Mouse (Mus musculus) MEL (cell line): ENCODE measurements at regions not wholly inside any gene's neighbourhood (a gene's known extent, or its start where the extent isn't known, plus 50 kb on each side); places are given as distances from the start of the nearest gene placed in this dataset.

ENCODE experiments used
- CTCF ChIP-seq, 3 experiments: IDR thresholded peaks in 2 of 3; conservative IDR thresholded peaks in 1 of 3; 2 replicates each; pipeline ENCODE4 v1.5.1; 2011 to 2012; ENCODE audit warnings: low read length in 3 of 3, low read depth in 2 of 3, mild to moderate bottlenecking in 2 of 3, improper control_type of control experiment in 1 of 3, inconsistent platforms in 1 of 3, mixed read lengths in 1 of 3, moderate library complexity in 1 of 3; ENCODE audit not compliant: control insufficient read depth in 1 of 3, insufficient read depth in 1 of 3, poor library complexity in 1 of 3, severe bottlenecking in 1 of 3
- E2F4 ChIP-seq: IDR thresholded peaks from 2 replicates; pipeline ENCODE4 v1.6.1; 2011; ENCODE audit warnings: low read depth, low read length, improper control_type of control experiment, borderline replicate concordance
- EP300 ChIP-seq, 2 experiments: IDR thresholded peaks; 2 replicates each; pipeline ENCODE4 v1.6.1; 2011; ENCODE audit warnings: improper control_type of control experiment in 2 of 2, low read length in 2 of 2, low read depth in 1 of 2, mild to moderate bottlenecking in 1 of 2
- ETS1 ChIP-seq: IDR thresholded peaks from 2 replicates; pipeline ENCODE4 v1.6.1; 2012; ENCODE audit warnings: low read depth, mild to moderate bottlenecking, inconsistent platforms, low read length, improper control_type of control experiment, moderate library complexity
- GATA1 ChIP-seq: IDR thresholded peaks from 2 replicates; pipeline ENCODE4 v1.6.1; 2011; ENCODE audit warnings: low read depth, low read length, improper control_type of control experiment
- MAZ ChIP-seq: IDR thresholded peaks from 2 replicates; pipeline ENCODE4 v1.6.1; 2012; ENCODE audit warnings: low read depth, mild to moderate bottlenecking, inconsistent platforms, low read length, improper control_type of control experiment
- MEF2A ChIP-seq: IDR thresholded peaks from 2 replicates; pipeline ENCODE4 v1.6.1; 2014; ENCODE audit warnings: low read depth, mild to moderate bottlenecking, inconsistent platforms, low read length, improper control_type of control experiment; ENCODE audit not compliant: poor library complexity, insufficient replicate concordance, severe bottlenecking; ENCODE audit errors: extremely low read depth
- MXI1 ChIP-seq: IDR thresholded peaks from 2 replicates; pipeline ENCODE4 v1.6.1; 2011; ENCODE audit warnings: mild to moderate bottlenecking, low read depth, low read length, improper control_type of control experiment
- POLR2A ChIP-seq, 2 experiments: IDR thresholded peaks; 2 replicates each; pipeline ENCODE4 v1.6.1; 2011 to 2012; ENCODE audit warnings: low read length in 2 of 2, mild to moderate bottlenecking in 2 of 2, control low read depth in 1 of 2, improper control_type of control experiment in 1 of 2, low read depth in 1 of 2, moderate library complexity in 1 of 2; ENCODE audit not compliant: control insufficient read depth in 1 of 2, insufficient read depth in 1 of 2, poor library complexity in 1 of 2
- RAD21 ChIP-seq: IDR thresholded peaks from 2 replicates; pipeline ENCODE4 v1.6.1; 2011; ENCODE audit warnings: mild to moderate bottlenecking, low read depth, low read length, improper control_type of control experiment
- ZC3H11A ChIP-seq: IDR thresholded peaks from 2 replicates; pipeline ENCODE4 v1.6.1; 2012; ENCODE audit warnings: low read depth, mild to moderate bottlenecking, inconsistent platforms, low read length, improper control_type of control experiment
- ZKSCAN1 ChIP-seq: IDR thresholded peaks from 2 replicates; pipeline ENCODE4 v1.6.1; 2012; ENCODE audit warnings: low read depth, mild to moderate bottlenecking, inconsistent platforms, low read length, improper control_type of control experiment, moderate library complexity
- ZNF384 ChIP-seq: IDR thresholded peaks from 2 replicates; pipeline ENCODE4 v1.6.1; 2012; ENCODE audit warnings: low read depth, mild to moderate bottlenecking, inconsistent platforms, low read length, improper control_type of control experiment

GRCm38 (mm10) chr4:75741585-75741984 lies 463.5 kb upstream of the Dmac1 start:
- no peak for TF ChIP-seq ETS1
- no peak for TF ChIP-seq MAZ
- TF ChIP-seq POLR2A (IDR thresholded peaks at IDR 0.05; ENCODE audit: control insufficient read depth in 1 of 2, insufficient read depth in 1 of 2, low read depth in 1 of 2, low read length in 2 of 2, poor library complexity in 1 of 2), result no peak
- TF ChIP-seq MXI1, result no peak
- TF ChIP-seq ZKSCAN1, result no peak
- TF ChIP-seq EP300 (IDR thresholded peaks at IDR 0.05; ENCODE audit: low read depth in 1 of 2, low read length in 2 of 2), result no peak
- TF ChIP-seq GATA1, result no peak
- no peak for TF ChIP-seq CTCF (IDR thresholded peaks at IDR 0.05 in 2 of 3, conservative IDR thresholded peaks at IDR 0.05 in 1 of 3; ENCODE audit: control insufficient read depth in 1 of 3, insufficient read depth in 1 of 3, low read depth in 2 of 3, low read length in 3 of 3, poor library complexity in 1 of 3, severe bottlenecking in 1 of 3)
- TF ChIP-seq RAD21, result no peak
- no peak for TF ChIP-seq MEF2A
- TF ChIP-seq E2F4, result no peak
- no peak for TF ChIP-seq ZNF384
- no peak for TF ChIP-seq ZC3H11A
